Mouse (Mus musculus): ENCODE measurements around the gene Gm19402. TPM values are rescaled to one million over a fixed set of nuclear protein-coding genes. Genes with fewer than 3 reads are reported as not detected.
"Not testable (repeated sequence)": the region's sequence is repeated elsewhere in the genome, so short reads cannot be mapped to it uniquely, and the experiment has no call there.

The Gm19402 gene
- not detected for total RNA-seq (2021)
- long read RNA-seq, experiment 1: 0 reads
- long read RNA-seq, experiment 2: 0 reads

DNA sequence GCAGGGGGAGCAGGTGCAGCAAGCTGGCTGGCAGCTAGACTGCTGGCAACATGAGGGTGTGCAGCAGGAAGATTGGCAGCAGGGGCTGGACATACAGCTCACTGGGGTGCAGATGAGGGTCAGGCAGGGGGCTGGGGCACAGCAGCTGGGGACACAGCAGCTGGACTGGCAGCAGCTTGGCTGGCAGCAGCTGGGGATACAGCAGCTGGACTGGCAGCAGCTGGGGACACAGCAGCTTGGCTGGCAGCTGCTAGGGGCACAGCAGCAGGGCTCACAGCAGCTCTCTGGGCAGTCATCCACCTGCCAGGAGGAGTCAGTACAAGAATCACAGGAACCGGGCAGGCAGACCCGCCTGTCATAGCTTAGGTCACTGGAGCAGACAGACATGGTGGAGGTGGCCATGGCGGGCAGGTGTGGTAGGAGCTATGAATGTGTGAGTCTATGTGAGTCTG, at the start of gene Gm19402:
Gene Gm19402 (minus strand): TSS at position 402 of the 452 bp plus-strand sequence.
- intact Hi-C loops (cut with DNase I); H3K27ac ChIP-seq; DNase-seq; H3K4me3 ChIP-seq: not testable (repeated sequence)

DNA sequence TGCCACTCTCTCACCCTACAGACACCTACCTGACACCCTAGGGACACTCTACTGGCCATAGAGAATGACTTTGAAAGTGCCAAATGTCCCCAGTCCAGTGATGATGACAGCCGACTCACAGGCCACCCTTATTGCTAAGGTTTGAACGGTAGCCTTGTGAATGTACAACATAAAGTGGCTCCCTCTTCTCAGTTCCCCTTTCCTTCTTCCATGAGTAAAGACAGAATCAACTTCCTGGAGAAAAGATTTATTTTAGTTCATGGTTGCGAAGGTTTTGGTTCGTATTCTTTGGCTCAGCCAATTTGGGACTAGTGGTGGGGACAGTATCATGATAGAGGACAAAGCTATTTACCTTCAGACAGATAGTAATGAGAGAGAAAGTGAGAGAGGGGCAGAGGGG, 48.4 kb upstream of the Gm19402 start:
- intact Hi-C loops (cut with DNase I): no loop called here
- H3K27ac ChIP-seq: no peak overlapping the region
- no peak for DNase-seq
- no peak for TF ChIP-seq CTCF (IDR thresholded peaks at IDR 0.05)
- H3K4me3 ChIP-seq: no peak overlapping the region

DNA sequence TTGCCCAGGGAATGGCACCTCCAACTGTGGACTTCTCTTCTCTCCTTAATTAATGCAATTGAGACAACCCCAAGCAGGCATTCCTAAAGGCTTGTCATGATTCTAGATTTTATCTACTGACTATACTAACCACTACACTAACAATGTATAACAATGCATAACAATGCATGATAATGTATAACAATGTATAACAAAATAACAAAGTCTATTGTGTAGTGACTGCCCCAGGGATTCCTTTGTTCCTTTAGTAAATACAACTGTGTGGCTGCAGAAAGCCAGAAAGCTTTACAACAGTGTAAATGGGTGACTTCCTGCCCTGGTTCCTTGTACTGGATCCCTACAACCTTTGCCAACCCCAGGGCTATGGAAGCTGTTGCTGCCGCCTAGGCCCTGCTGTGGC, 45.4 kb upstream of the Gm19402 start:
- no peak overlapping the region for H3K4me3 ChIP-seq
- intact Hi-C loops (cut with DNase I): no loop called here
- no peak for DNase-seq
- TF ChIP-seq CTCF (IDR thresholded peaks at IDR 0.05): no peak
- no peak overlapping the region for H3K27ac ChIP-seq

DNA sequence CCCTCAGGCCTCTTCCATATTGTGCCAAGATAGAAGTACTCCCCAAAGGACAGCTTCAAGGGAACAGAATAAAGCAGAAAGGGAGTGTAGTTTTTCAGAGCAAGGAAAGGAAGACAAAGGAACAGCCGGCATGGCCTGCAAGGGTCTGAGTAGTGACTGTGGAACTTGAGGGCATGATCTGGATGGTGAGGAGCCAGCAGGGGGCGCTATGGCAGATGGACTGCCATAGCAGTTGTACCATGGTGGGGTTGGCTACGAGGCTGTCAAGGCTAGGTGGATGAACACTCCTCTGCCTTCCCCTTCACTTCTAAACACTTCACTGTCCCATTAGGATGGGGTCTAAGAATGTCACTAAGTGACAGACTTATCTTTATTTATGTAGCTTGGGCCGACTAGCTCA, 38.7 kb upstream of the Gm19402 start:
- intact Hi-C loops (cut with DNase I): no loop called here
- no peak for DNase-seq
- H3K27ac ChIP-seq: no peak overlapping the region

DNA sequence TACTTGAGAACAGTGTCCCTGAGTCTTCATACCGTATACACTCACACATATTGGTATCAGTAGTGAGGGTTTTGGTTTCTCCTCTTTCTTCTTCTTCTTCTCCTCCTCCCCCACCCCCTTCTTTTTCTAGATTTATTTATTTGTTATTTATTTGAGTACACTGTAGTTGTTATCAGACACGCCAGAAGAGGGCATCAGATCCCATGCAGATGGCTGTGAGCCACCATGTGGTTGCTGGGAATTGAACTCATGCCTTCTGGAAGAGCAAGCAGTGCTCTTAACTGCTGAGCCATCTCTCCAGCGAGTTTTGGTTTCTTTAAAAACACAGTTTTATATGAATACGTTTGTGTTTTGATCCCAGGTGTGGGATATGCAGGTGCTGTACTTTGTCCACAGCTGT, 37.7 kb upstream of the Gm19402 start:
- DNase-seq: no peak
- TF ChIP-seq CTCF (IDR thresholded peaks at IDR 0.05): peak; percentile 29
- Histone ChIP-seq H3K4me3 (no peak overlapping the region), H3K27ac (no peak overlapping the region)
- intact Hi-C loops (cut with DNase I): no loop called here

More for the DNA sequence above, 38.7 kb upstream of the Gm19402 start:
- no peak overlapping the region for H3K4me3 ChIP-seq
- TF ChIP-seq CTCF (IDR thresholded peaks at IDR 0.05): peak; percentile 35

DNA sequence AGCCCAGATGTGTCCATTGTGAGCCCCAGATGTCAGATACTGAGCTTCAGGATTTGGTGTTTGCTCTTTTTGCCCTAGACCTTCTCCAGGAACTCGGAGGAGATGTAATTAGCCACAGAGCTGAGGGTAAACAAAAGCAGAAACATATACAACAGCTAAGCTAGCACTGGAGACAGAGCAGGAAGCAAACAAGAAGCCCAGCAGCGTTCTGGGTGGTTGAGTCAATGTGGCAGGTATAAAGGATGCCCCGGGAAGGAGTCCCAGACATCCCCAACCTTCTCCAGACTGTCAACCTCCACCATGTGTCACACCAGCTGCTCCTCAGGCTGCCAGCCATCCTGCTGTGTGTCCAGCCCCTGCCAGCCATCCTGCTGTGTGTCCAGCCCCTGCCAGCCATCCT, 35.6 kb upstream of the Gm19402 start, which contains the start of gene Gm10100:
Gene Gm10100 (plus strand): TSS at position 301 of the 400 bp plus-strand sequence.
- Histone ChIP-seq H3K4me3 (no peak within 1 kb of the TSS), H3K27ac (no peak within 1 kb of the TSS)
- intact Hi-C loops (cut with DNase I): no loop called here
- DNase-seq: no peak
- no peak for TF ChIP-seq CTCF (IDR thresholded peaks at IDR 0.05)

DNA sequence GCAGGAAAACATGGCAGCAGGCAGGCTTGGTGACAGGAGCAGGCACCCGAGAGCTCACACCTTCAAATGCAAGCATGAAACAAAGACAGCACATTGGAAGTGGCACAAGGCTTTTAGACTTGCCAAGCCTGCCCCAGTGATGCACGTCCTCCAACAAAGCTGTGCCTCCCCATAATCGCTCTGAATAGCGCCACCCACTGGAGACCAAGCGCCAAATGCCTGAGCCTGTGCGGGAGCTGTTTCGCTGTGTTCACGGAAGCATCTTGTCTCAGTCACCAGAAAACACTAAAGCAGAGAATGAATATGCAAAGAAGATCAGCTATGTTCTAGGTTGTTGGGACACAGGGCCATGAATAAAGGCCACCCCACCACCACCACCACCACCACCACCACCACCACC, 34.3 kb upstream of the Gm19402 start:
- H3K4me3 ChIP-seq: no peak overlapping the region
- intact Hi-C loops (cut with DNase I): no loop called here
- DNase-seq: no peak

DNA sequence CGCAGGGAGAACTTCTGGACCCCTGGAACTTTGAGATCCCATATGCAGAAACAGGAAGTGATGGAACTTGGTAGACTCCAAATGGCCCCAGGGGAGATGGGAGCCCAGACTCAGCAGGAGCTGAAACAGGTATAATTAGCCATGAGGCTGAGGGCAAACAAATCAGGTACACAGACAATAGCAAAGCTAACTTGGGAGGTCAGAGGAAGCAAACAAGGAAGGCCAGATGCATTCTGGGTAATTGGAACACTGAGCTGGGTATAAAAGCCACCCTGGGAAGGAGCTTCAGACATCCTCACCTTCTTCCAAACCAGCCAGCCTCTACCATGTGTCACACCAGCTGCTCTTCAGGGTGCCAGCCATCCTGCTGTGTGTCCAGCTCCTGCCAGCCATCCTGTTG, 29.7 kb upstream of the Gm19402 start, which contains the start of gene Krtap12-1:
Gene Krtap12-1 (plus strand): TSS at position 301 of the 400 bp plus-strand sequence.
- H3K4me3 ChIP-seq; DNase-seq; H3K27ac ChIP-seq; intact Hi-C loops (cut with DNase I): not testable (repeated sequence)

More for the DNA sequence above, 34.3 kb upstream of the Gm19402 start:
- TF ChIP-seq CTCF (IDR thresholded peaks at IDR 0.05): no peak
- H3K27ac ChIP-seq: no peak overlapping the region

DNA sequence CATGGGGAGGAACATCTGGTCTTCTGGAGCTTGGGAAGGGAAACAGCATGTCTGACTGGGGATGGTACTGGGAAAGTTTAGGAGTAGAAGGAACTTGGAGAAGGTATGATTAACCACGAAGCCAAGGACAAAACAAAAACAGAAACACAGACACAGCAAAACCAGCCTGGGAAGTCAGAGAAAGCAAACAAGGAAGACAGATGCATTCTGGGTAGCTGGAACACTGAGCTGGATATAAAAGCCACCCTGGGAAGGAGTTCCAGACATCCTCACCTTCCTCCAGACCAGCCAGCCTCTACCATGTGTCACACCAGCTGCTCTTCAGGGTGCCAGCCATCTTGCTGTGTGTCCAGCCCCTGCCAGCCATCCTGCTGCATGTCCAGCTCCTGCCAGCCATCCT, 24.9 kb upstream of the Gm19402 start, which contains the start of gene Gm10142:
Gene Gm10142 (plus strand): TSS at position 301 of the 400 bp plus-strand sequence.
- no peak within 1 kb of the TSS for H3K4me3 ChIP-seq
- intact Hi-C loops (cut with DNase I): no loop called here
- H3K27ac ChIP-seq: no peak within 1 kb of the TSS
- no peak for DNase-seq
- no peak for TF ChIP-seq CTCF (IDR thresholded peaks at IDR 0.05)

DNA sequence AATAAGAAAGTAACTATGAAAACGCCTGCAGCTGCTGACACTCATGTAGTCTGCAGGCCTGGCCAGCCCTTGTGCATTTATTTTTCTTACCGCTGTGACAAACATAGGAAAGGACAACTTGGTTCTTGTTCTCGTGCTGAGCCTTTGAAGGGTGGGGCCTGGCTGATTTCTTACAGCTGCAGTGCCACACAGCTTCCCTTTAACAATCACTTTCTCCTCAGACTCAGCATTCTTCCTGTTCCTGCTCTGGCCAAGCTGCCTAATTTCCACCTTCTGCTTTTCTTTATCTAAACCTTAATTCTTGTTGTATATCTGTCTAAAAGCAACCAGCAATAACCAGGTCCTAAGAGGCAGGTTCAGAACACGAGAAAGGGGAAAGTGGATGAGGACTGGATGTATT, 23.2 kb upstream of the Gm19402 start:
- H3K27ac ChIP-seq: no peak overlapping the region
- intact Hi-C loops (cut with DNase I): no loop called here
- TF ChIP-seq CTCF (IDR thresholded peaks at IDR 0.05): no peak
- H3K4me3 ChIP-seq: no peak overlapping the region
- no peak for DNase-seq

DNA sequence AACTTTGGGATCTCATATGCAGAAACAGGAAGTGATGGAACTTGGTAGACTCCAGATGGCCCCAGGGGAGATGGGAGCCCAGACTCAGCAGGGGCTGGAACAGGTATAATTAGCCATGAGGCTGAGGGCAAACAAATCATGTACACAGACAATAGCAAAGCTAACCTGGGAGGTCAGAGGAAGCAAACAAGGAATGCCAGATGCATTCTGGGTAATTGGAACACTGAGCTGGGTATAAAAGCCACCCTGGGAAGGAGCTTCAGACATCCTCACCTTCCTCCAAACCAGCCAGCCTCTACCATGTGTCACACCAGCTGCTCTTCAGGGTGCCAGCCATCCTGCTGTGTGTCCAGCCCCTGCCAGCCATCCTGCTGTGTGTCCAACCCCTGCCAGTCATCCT, 20.6 kb upstream of the Gm19402 start, which contains the start of gene Gm10024:
Gene Gm10024 (plus strand): TSS at position 301 of the 400 bp plus-strand sequence.
- intact Hi-C loops (cut with DNase I); H3K27ac ChIP-seq; DNase-seq: not testable (repeated sequence)

DNA sequence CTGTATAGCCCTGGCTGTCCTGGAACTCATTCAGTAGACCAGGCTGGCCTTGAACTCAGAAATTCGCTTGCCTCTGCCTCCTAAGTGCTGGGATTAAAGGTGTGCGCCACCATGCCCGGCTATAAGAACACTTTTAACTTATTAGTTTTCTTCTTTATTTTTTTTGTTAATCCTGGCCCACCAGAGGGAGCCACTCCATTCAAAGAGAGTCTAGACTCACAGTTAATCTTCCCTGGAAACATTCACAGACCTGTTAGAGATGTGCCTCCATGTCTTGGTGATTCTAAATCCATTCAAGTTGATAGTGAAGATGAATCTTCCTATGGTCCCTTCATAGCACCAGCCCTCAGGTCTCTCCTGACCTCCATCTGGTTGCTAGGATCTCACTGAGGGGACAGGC, 19.3 kb upstream of the Gm19402 start:
- intact Hi-C loops (cut with DNase I): no loop called here
- H3K27ac ChIP-seq: no peak overlapping the region
- no peak for TF ChIP-seq CTCF (IDR thresholded peaks at IDR 0.05)
- no peak for DNase-seq
- H3K4me3 ChIP-seq: no peak overlapping the region

More for the DNA sequence above, 20.6 kb upstream of the Gm19402 start, which contains the start of gene Gm10024:
- not testable (repeated sequence) for H3K4me3 ChIP-seq

DNA sequence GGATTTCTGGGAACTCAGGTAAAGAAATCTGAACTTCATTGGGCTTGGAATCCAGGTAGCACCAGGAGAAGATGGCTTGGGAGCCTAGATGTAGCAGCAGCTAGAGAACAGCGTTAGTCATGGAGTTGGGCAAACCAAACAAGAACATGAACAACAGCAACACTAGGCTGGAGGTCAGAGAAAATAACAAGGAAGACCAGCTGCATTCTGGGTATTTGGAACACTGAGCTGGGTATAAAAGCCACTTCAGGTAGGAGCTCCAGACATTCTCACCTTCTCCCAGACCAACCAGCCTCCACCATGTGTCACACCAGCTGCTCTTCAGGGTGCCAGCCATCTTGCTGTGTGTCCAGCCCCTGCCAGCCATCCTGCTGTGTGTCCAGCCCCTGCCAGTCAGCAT, 15.8 kb upstream of the Gm19402 start, which contains the start of gene Gm10272:
Gene Gm10272 (plus strand): TSS at position 301 of the 400 bp plus-strand sequence.
- H3K4me3 ChIP-seq: no peak within 1 kb of the TSS
- TF ChIP-seq CTCF (IDR thresholded peaks at IDR 0.05): no peak
- no peak within 1 kb of the TSS for H3K27ac ChIP-seq
- intact Hi-C loops (cut with DNase I): no loop called here
- DNase-seq: no peak

DNA sequence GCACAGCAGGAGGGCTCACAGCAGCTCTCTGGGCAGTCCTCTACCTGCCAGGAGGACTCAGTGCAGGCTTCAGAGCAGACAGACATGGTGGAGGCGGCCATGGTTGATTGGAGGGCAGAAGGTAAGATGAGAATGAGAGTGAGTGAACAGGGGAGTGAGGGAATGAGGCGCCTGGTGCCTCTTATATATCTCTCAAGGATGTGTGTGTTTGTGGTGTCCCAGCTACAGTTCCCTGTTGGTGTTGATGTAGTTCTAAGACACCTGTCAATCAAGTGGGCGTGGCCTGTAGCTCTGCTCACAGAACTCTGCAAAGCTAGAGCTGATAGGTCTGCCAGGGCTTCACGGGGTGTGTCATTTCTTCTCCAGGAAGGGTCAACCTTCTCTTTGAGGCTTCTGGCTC, 6.6 kb upstream of the Gm19402 start, which contains the start of gene Gm9508:
Gene Gm9508 (minus strand): TSS at position 101 of the 400 bp plus-strand sequence.
- intact Hi-C loops (cut with DNase I): no loop called here
- H3K4me3 ChIP-seq: no peak within 1 kb of the TSS
- H3K27ac ChIP-seq: no peak within 1 kb of the TSS
- no peak for DNase-seq
- TF ChIP-seq CTCF (IDR thresholded peaks at IDR 0.05): no peak
